Mouse (Mus musculus): ENCODE results near the gene Serhl. TPM values are rescaled to one million over a fixed set of nuclear protein-coding genes. Genes with fewer than 3 reads are reported as not detected.
"Not testable (repeated sequence)": the region's sequence is repeated elsewhere in the genome, so short reads cannot be mapped to it uniquely, and the experiment has no call there.

Serhl gene
- polyA plus RNA-seq, 1 experiment from 2014 or later: 22.3 TPM

- H3K9ac ChIP-seq (replicated peaks; ENCODE audit: low read depth, low read length): no peak overlapping the region
- WGBS: 33% methylated on average over 5 of the region's 5 CpGs
- no peak overlapping the region for H3K4me3 ChIP-seq (ENCODE audit: low read depth, low read length)
- H3K4me2 ChIP-seq (ENCODE audit: low read depth, low read length): no peak overlapping the region
- H3K27ac ChIP-seq (ENCODE audit: low read depth, low read length): peak overlapping the region; percentile 91
- peaks cover 20% of the 10 kb centered on the region for H3K4me1 ChIP-seq (ENCODE audit: control insufficient read depth, insufficient read depth, low read length)
- H3K27me3 ChIP-seq (ENCODE audit: control insufficient read depth, insufficient read depth, low read length): no peaks in the 10 kb centered on the region
- H3K36me3 ChIP-seq (ENCODE audit: control insufficient read depth, insufficient read depth, low read length): no peaks in the 10 kb centered on the region
- H3K9me3 ChIP-seq (ENCODE audit: control insufficient read depth, low read length): no peaks in the 10 kb centered on the region
- ATAC-seq (ENCODE audit: low read depth): no peak
Measured at GRCm38 (mm10) chr15:83055569-83055968, 33.7 kb upstream of the Serhl start.

DNA sequence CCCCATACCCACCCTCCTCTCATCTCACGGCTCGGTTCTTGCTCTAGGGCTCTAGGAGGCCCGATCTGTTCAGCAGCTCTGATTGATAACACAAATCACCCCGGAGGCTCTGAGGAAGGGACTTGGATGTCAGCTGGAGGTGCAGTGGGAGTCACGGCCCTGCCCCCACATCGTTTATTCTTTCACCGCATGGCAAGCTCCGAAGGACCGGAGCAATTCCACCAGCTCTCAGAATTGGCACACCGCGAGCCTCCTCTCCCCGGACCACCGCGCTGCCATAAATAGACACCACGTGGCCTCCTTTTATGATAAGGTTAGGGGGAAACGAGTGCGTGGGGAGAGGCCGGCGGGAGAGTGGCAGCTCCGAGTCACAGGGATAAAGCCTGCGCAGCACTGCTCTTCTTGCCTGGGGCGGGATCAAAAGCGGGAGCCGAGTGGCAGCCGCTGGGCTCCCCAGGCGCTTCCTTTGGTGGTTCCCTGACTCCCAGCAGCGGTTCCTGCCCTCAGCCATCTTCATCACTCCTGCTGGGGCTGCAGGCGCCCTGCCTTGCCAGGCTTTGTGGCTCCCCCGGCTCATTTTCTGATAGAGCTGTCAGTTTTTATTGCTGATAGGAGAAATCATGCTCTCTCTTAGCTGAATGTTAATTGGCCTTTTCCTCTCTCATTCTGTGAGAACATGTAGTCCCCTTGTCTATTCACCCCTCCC, 32.8 kb upstream of the Serhl start:
- Histone ChIP-seq H3K4me1 (ENCODE audit: control insufficient read depth, insufficient read depth, low read length) (peaks cover 20% of the 10 kb centered on the region), H3K9me3 (ENCODE audit: control insufficient read depth, low read length) (no peaks in the 10 kb centered on the region)
- ATAC-seq (ENCODE audit: low read depth): peak; percentile 85

DNA sequence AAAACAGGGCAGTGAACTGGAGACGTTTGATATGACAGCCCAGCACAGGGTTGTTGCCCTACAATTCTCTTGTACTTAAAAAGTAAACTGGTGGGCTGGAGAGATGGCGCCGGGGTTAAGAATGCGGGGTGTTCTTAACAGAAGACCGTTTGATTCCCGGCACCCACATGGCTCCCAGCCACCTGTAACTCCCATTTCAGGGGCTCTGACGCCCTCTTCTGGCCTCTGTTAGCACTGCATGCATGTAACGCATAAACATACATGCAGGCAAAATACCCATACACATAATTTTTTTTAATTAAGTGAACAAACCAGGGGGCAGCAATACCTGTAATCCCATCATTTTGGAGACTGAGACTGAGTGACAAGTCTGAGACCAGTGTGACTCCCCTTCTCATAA, 31.8 kb upstream of the Serhl start:
- 71% methylated on average over 8 of the region's 8 CpGs for WGBS
- peak overlapping the region; percentile 91 for H3K27ac ChIP-seq (ENCODE audit: low read depth, low read length)
- no peaks in the 10 kb centered on the region for H3K36me3 ChIP-seq (ENCODE audit: control insufficient read depth, insufficient read depth, low read length)
- no peak overlapping the region for H3K4me2 ChIP-seq (ENCODE audit: low read depth, low read length)
- no peaks in the 10 kb centered on the region for H3K27me3 ChIP-seq (ENCODE audit: control insufficient read depth, insufficient read depth, low read length)
- no peak overlapping the region for H3K9ac ChIP-seq (replicated peaks; ENCODE audit: low read depth, low read length)
- peaks cover 20% of the 10 kb centered on the region for H3K4me1 ChIP-seq (ENCODE audit: control insufficient read depth, insufficient read depth, low read length)
- ATAC-seq (ENCODE audit: low read depth): no peak
- no peak overlapping the region for H3K4me3 ChIP-seq (ENCODE audit: low read depth, low read length)
- H3K9me3 ChIP-seq (ENCODE audit: control insufficient read depth, low read length): no peaks in the 10 kb centered on the region

More for the DNA sequence above, 32.8 kb upstream of the Serhl start:
- Histone ChIP-seq H3K4me2 (ENCODE audit: low read depth, low read length) (peak overlapping the region; percentile 48), H3K36me3 (ENCODE audit: control insufficient read depth, insufficient read depth, low read length) (no peaks in the 10 kb centered on the region), H3K27me3 (ENCODE audit: control insufficient read depth, insufficient read depth, low read length) (no peaks in the 10 kb centered on the region), H3K4me3 (ENCODE audit: low read depth, low read length) (peak overlapping the region; percentile 24), H3K27ac (ENCODE audit: low read depth, low read length) (peak overlapping the region; percentile 91), H3K9ac (replicated peaks; ENCODE audit: low read depth, low read length) (peak overlapping the region; percentile 49)
- under 1% methylated on average over 29 of the region's 29 CpGs for WGBS

DNA sequence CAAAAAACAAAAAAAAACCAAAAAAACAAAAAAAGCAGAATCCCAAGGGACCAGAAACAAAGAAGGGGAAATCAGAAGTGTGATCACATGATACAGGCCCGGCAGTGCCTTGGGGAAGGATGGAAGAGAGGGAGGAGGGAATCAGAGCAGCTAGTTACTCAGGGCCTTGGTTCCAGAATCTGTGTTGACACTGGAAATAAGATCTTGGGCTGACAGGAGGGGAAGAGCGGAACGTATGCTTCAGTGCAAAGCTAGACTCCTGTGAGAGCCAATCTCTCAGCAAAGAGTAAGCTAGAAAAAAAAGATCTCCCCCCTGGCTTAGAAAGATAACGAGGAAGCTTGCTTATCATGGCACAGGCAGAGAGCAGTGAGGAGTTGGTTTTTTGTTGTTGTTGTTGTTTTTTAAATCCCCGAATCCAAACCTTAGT, 30.1 kb upstream of the Serhl start:
- no peak overlapping the region for H3K9ac ChIP-seq (replicated peaks; ENCODE audit: low read depth, low read length)
- H3K27me3 ChIP-seq (ENCODE audit: control insufficient read depth, insufficient read depth, low read length): no peaks in the 10 kb centered on the region
- no peak overlapping the region for H3K4me2 ChIP-seq (ENCODE audit: low read depth, low read length)
- no peaks in the 10 kb centered on the region for H3K9me3 ChIP-seq (ENCODE audit: control insufficient read depth, low read length)
- no peaks in the 10 kb centered on the region for H3K36me3 ChIP-seq (ENCODE audit: control insufficient read depth, insufficient read depth, low read length)
- WGBS: 43% methylated on average over 5 of the region's 5 CpGs
- no peak for ATAC-seq (ENCODE audit: low read depth)
- peaks cover 20% of the 10 kb centered on the region for H3K4me1 ChIP-seq (ENCODE audit: control insufficient read depth, insufficient read depth, low read length)
- no peak overlapping the region for H3K4me3 ChIP-seq (ENCODE audit: low read depth, low read length)
- H3K27ac ChIP-seq (ENCODE audit: low read depth, low read length): peak overlapping the region; percentile 35; the same call in 1 of the 2 replicates

- no peaks in the 10 kb centered on the region for H3K36me3 ChIP-seq (ENCODE audit: control insufficient read depth, insufficient read depth, low read length)
- no peak for ATAC-seq (ENCODE audit: low read depth)
- no peaks in the 10 kb centered on the region for H3K27me3 ChIP-seq (ENCODE audit: control insufficient read depth, insufficient read depth, low read length)
- 10% methylated on average over 4 of the region's 5 CpGs for WGBS
- H3K9me3 ChIP-seq (ENCODE audit: control insufficient read depth, low read length): no peaks in the 10 kb centered on the region
- no peak overlapping the region for H3K9ac ChIP-seq (replicated peaks; ENCODE audit: low read depth, low read length)
- H3K27ac ChIP-seq (ENCODE audit: low read depth, low read length): no peak overlapping the region
- no peak overlapping the region for H3K4me3 ChIP-seq (ENCODE audit: low read depth, low read length)
- H3K4me2 ChIP-seq (ENCODE audit: low read depth, low read length): no peak overlapping the region
- H3K4me1 ChIP-seq (ENCODE audit: control insufficient read depth, insufficient read depth, low read length): peaks cover 9% of the 10 kb centered on the region; the same call in 1 of the 2 replicates
Measured at GRCm38 (mm10) chr15:83061689-83062088, 27.6 kb upstream of the Serhl start.

- 95% methylated on average over 2 of the region's 2 CpGs for WGBS
- not testable (repeated sequence) for H3K27ac ChIP-seq (ENCODE audit: low read depth, low read length); H3K4me3 ChIP-seq (ENCODE audit: low read depth, low read length); H3K4me2 ChIP-seq (ENCODE audit: low read depth, low read length); H3K27me3 ChIP-seq (ENCODE audit: control insufficient read depth, insufficient read depth, low read length); H3K4me1 ChIP-seq (ENCODE audit: control insufficient read depth, insufficient read depth, low read length); ATAC-seq (ENCODE audit: low read depth); H3K9ac ChIP-seq (replicated peaks; ENCODE audit: low read depth, low read length); H3K9me3 ChIP-seq (ENCODE audit: control insufficient read depth, low read length); H3K36me3 ChIP-seq (ENCODE audit: control insufficient read depth, insufficient read depth, low read length)
Measured at GRCm38 (mm10) chr15:83062582-83062981, 26.7 kb upstream of the Serhl start.

GRCm38 (mm10) chr15:83065543-83065942, 23.8 kb upstream of the Serhl start:
- H3K9ac ChIP-seq (replicated peaks; ENCODE audit: low read depth, low read length): no peak overlapping the region
- H3K4me3 ChIP-seq (ENCODE audit: low read depth, low read length): no peak overlapping the region
- H3K27ac ChIP-seq (ENCODE audit: low read depth, low read length): no peak overlapping the region
- no peaks in the 10 kb centered on the region for H3K4me1 ChIP-seq (ENCODE audit: control insufficient read depth, insufficient read depth, low read length)
- H3K36me3 ChIP-seq (ENCODE audit: control insufficient read depth, insufficient read depth, low read length): no peaks in the 10 kb centered on the region
- H3K27me3 ChIP-seq (ENCODE audit: control insufficient read depth, insufficient read depth, low read length): no peaks in the 10 kb centered on the region
- no peaks in the 10 kb centered on the region for H3K9me3 ChIP-seq (ENCODE audit: control insufficient read depth, low read length)
- H3K4me2 ChIP-seq (ENCODE audit: low read depth, low read length): no peak overlapping the region
- ATAC-seq (ENCODE audit: low read depth): no peak
- WGBS: 56% methylated on average over 4 of the region's 4 CpGs

- 92% methylated on average over 5 of the region's 5 CpGs for WGBS
- Histone ChIP-seq H3K9me3 (ENCODE audit: control insufficient read depth, low read length) (no peaks in the 10 kb centered on the region), H3K4me1 (ENCODE audit: control insufficient read depth, insufficient read depth, low read length) (no peaks in the 10 kb centered on the region), H3K9ac (replicated peaks; ENCODE audit: low read depth, low read length) (no peak overlapping the region), H3K27ac (ENCODE audit: low read depth, low read length) (no peak overlapping the region), H3K36me3 (ENCODE audit: control insufficient read depth, insufficient read depth, low read length) (no peaks in the 10 kb centered on the region), H3K4me2 (ENCODE audit: low read depth, low read length) (no peak overlapping the region), H3K27me3 (ENCODE audit: control insufficient read depth, insufficient read depth, low read length) (no peaks in the 10 kb centered on the region), H3K4me3 (ENCODE audit: low read depth, low read length) (no peak overlapping the region)
- no peak for ATAC-seq (ENCODE audit: low read depth)
Measured at GRCm38 (mm10) chr15:83068270-83068669, 21.0 kb upstream of the Serhl start.

GRCm38 (mm10) chr15:83070942-83071341, 18.4 kb upstream of the Serhl start:
- 60% methylated on average over 3 of the region's 3 CpGs for WGBS
- Histone ChIP-seq H3K9me3 (ENCODE audit: control insufficient read depth, low read length) (no peaks in the 10 kb centered on the region), H3K27ac (ENCODE audit: low read depth, low read length) (no peak overlapping the region), H3K9ac (replicated peaks; ENCODE audit: low read depth, low read length) (no peak overlapping the region), H3K27me3 (ENCODE audit: control insufficient read depth, insufficient read depth, low read length) (no peaks in the 10 kb centered on the region), H3K36me3 (ENCODE audit: control insufficient read depth, insufficient read depth, low read length) (no peaks in the 10 kb centered on the region), H3K4me3 (ENCODE audit: low read depth, low read length) (no peak overlapping the region), H3K4me1 (ENCODE audit: control insufficient read depth, insufficient read depth, low read length) (no peaks in the 10 kb centered on the region), H3K4me2 (ENCODE audit: low read depth, low read length) (no peak overlapping the region)
- ATAC-seq (ENCODE audit: low read depth): peak; percentile 73; the same call in 1 of the 2 replicates

Data from neural tube, embryonic 14.5 days (tissue).